Mouse (Mus musculus) erythroblast, adult 5-6 weeks (primary cell): ENCODE results near the gene Tnpo3. TPM values are rescaled to one million over a fixed set of nuclear protein-coding genes. Genes with fewer than 3 reads are reported as not detected.

Experiments
- ATAC-seq: replicated peaks from 2 replicates; pipeline ENCODE4 v1.8.0; 2016; ENCODE audit warnings: moderate number of reproducible peaks, mild to moderate bottlenecking, moderate TSS enrichment, inconsistent platforms; ENCODE audit not compliant: poor library complexity, low FRiP score, severe bottlenecking
- total RNA-seq, 2 experiments: library from RNA; stranded (forward) in 1 of 2; stranded (reverse) in 1 of 2; fragments of 150-400 nt in 1 of 2; fragments of 200-764, 138-1000 nt in 1 of 2; gene quantifications; 2 replicates each; pipeline versions ENCODE4 v1.2.3 to v1.2.4; 2015 to 2017; ENCODE audit warnings: low replicate concordance in 2 of 2

Tnpo3 gene
- total RNA-seq, 2 experiments from 2014 or later: 16.3 to 22.6 TPM

DNA sequence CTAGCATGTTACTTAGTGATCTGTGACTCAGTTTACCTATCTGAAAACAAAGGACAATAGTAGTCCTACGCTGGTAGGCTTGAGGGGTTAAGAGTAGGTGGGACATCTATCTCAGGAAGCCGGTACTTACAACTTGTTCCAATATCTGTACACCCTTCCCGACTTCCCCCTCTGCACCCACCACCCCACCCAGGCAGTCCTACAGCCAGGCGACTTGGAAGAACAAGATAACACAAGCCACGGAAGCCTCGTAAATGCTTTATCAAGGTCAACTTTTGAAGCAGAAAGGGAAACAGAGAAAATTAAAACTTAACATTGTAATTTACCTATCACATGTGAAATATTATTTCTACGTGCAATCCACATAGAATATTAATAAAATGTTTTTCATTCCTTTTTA is 109.5 kb downstream of the Tnpo3 start:
- ATAC-seq: no peak

DNA sequence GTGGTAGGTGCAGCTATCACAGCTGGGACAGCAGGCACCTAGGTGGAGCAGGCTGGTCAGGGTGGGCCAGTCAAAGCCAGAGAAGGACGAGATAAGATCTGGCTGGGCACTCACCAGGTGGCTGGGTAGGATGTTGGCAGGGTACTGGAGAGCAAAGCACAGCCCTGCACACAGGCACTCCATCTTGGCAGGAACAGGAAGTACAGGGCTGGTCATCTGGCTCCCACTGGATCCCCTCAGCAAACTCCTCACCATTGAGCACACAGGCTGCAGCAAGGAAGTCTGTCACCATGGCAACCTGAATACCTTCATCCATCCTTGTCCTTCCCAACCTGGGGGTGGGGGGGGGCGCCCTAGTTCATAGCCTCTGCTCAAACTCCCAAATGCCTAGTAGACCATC is 111.9 kb downstream of the Tnpo3 start:
- no peak for ATAC-seq

DNA sequence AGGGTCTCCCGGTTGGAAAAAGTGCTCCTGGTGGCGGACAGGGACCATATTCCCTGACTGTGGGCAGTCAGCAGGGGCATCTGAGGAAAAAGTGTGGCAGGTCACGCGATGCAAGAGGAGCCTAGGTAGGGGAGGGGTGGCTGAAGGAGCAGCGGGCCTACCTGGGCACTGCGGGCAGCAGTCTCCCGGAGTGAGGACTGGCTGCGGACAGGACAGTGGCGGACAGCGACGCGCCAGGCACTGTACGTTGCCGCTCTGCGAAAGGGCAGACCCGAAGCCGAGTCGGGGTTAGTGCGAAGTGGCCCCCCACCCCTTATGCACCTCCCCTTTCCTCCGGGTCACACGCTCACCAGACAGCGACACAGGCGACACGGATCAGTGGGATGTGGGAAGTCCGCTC is 113.4 kb downstream of the Tnpo3 start:
- no peak for ATAC-seq

DNA sequence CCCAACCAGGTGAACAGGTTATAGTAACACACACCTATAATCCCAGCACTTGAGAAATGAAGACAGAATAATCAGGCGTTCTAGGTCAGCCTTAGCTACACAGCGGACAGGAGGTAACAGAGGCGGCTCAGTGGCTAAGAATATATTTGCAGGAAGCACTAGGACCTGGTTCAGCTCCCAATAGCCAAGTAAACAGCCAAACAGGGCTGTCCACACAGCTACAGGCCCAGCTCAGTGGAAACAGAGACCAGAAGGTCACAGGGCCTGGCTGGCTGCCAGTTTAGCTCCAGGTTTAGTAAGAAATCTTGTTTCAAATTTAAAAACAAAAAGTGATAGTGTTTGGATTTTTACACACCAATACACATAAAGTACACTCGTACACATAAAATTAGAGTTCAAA is 115.6 kb downstream of the Tnpo3 start:
- no peak for ATAC-seq

Other genes with a start within 250 kb of the Tnpo3 start
- not detected in 2 replicates for gene Opn1sw, start 221.4 kb downstream of the Tnpo3 start, total RNA-seq (2015; ENCODE audit: low replicate concordance)
- gene Opn1sw, start 221.4 kb downstream of the Tnpo3 start, total RNA-seq (2017; ENCODE audit: low replicate concordance): not detected in 2 replicates
- gene Ccdc136, start 213.6 kb downstream of the Tnpo3 start, total RNA-seq (2015; ENCODE audit: low replicate concordance): not detected in 2 replicates
- gene Ccdc136, start 213.6 kb downstream of the Tnpo3 start, total RNA-seq (2017; ENCODE audit: low replicate concordance): not detected in 2 replicates
- not detected in 2 replicates for gene Flnc, start 176.6 kb downstream of the Tnpo3 start, total RNA-seq (2015; ENCODE audit: low replicate concordance)
- gene Flnc, start 176.6 kb downstream of the Tnpo3 start, total RNA-seq (2017; ENCODE audit: low replicate concordance): not detected in 2 replicates
- gene Atp6v1f, start 142.2 kb downstream of the Tnpo3 start, total RNA-seq (2015; ENCODE audit: low replicate concordance): 61.9 and 77.2 TPM in 2 replicates
- gene Atp6v1f, start 142.2 kb downstream of the Tnpo3 start, total RNA-seq (2017; ENCODE audit: low replicate concordance): 27.2 and 37.2 TPM in 2 replicates
- gene Atp6v1fnb, start 138.4 kb downstream of the Tnpo3 start, total RNA-seq (2015; ENCODE audit: low replicate concordance): not detected in 2 replicates
- not detected in 2 replicates for gene Atp6v1fnb, start 138.4 kb downstream of the Tnpo3 start, total RNA-seq (2017; ENCODE audit: low replicate concordance)
- gene Kcp, start 101.9 kb downstream of the Tnpo3 start, total RNA-seq (2015; ENCODE audit: low replicate concordance): not detected in 2 replicates
- gene Kcp, start 101.9 kb downstream of the Tnpo3 start, total RNA-seq (2017; ENCODE audit: low replicate concordance): not detected in 2 replicates
- 11.9 and 14.4 TPM in 2 replicates for gene Irf5, start 83.3 kb downstream of the Tnpo3 start, total RNA-seq (2015; ENCODE audit: low replicate concordance)
- 6.6 and 12.5 TPM in 2 replicates for gene Irf5, start 83.3 kb downstream of the Tnpo3 start, total RNA-seq (2017; ENCODE audit: low replicate concordance)
- gene Tspan33, start 84.3 kb upstream of the Tnpo3 start, total RNA-seq (2015; ENCODE audit: low replicate concordance): 246 and 272 TPM in 2 replicates
- 487 and 489 TPM in 2 replicates for gene Tspan33, start 84.3 kb upstream of the Tnpo3 start, total RNA-seq (2017; ENCODE audit: low replicate concordance)
- gene Smo, start 125.6 kb upstream of the Tnpo3 start, total RNA-seq (2015; ENCODE audit: low replicate concordance): 3.3 and 4.0 TPM in 2 replicates
- gene Smo, start 125.6 kb upstream of the Tnpo3 start, total RNA-seq (2017; ENCODE audit: low replicate concordance): 0.60 and 2.6 TPM in 2 replicates
- 7.1 and 15.2 TPM in 2 replicates for gene Ahcyl2, start 158.1 kb upstream of the Tnpo3 start, total RNA-seq (2015; ENCODE audit: low replicate concordance)
- gene Ahcyl2, start 158.1 kb upstream of the Tnpo3 start, total RNA-seq (2017; ENCODE audit: low replicate concordance): 9.6 and 20.3 TPM in 2 replicates